Mouse (Mus musculus): ENCODE measurements around the gene Myrip. TPM values are rescaled to one million over a fixed set of nuclear protein-coding genes. Genes with fewer than 3 reads are reported as not detected.

The Myrip gene
- polyA plus RNA-seq, 1 experiment from 2014 or later = 0.34 TPM

DNA sequence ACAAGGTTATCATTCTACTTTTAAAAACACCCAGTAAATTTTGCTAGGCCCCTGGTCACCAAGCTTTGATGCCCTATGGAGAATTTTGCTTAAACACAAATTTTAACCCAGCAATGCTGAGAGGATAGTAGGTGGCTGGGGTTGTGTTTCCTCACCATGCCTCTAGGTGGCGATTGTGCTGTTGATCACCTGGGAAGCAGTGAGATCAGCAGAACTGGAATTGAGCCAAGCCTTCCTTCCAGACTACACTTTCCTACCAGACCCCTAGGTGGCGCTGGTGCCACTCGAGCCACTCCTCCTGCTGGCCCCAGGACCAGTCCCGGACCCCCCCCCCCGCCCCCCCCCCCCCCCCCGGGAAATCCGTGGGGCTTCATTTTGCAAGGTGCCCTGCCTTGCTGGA, 114.2 kb downstream of the Myrip start:
- Histone ChIP-seq H3K9ac (ENCODE audit: low read depth, low read length) (no peak overlapping the region), H3K9me3 (replicated peaks; ENCODE audit: low read length) (no peaks in the 10 kb centered on the region), H3K36me3 (ENCODE audit: insufficient read depth, low read length) (no peaks in the 10 kb centered on the region), H3K4me1 (replicated peaks; ENCODE audit: insufficient read depth, low read length) (no peaks in the 10 kb centered on the region), H3K4me3 (replicated peaks; ENCODE audit: low read depth, low read length) (no peak overlapping the region), H3K27me3 (ENCODE audit: insufficient read depth, low read length) (no peaks in the 10 kb centered on the region), H3K4me2 (ENCODE audit: low read length) (no peak overlapping the region), H3K27ac (no peak overlapping the region)
- WGBS = 0% methylated on average over 3 of the region's 7 CpGs
- peak; percentile 61 for ATAC-seq (replicated peaks; ENCODE audit: low FRiP score, low read depth)
- DNase-seq (ENCODE audit: low spot score) = peak; percentile 91
- peak; percentile 73 for TF ChIP-seq CTCF (IDR thresholded peaks at IDR 0.05; ENCODE audit: low read depth)

DNA sequence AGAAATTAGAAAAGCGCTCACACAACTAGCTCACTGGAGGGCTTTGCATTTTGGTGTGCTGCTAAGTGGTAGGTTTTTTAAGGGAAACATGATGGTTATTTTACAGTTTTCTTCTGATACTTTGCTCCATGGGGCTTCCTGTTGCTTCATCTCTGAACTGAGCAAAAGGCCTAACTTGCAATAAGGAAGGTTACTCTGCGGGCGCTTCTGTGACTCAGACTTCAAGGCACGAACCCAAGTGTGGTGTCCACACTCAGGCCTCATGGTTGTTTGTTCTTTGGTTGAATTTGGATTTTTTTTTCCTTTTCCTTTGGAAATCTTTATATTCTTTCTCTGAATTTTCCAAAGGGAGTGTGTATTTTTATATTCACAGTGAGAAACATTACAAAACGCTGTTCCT, 114.8 kb downstream of the Myrip start:
- no peak overlapping the region for H3K9ac ChIP-seq (ENCODE audit: low read depth, low read length)
- no peaks in the 10 kb centered on the region for H3K4me1 ChIP-seq (replicated peaks; ENCODE audit: insufficient read depth, low read length)
- TF ChIP-seq CTCF (IDR thresholded peaks at IDR 0.05; ENCODE audit: low read depth) = no peak
- no peak overlapping the region for H3K4me2 ChIP-seq (ENCODE audit: low read length)
- H3K27me3 ChIP-seq (ENCODE audit: insufficient read depth, low read length) = no peaks in the 10 kb centered on the region
- WGBS = 87% methylated on average over 5 of the region's 5 CpGs
- H3K36me3 ChIP-seq (ENCODE audit: insufficient read depth, low read length) = no peaks in the 10 kb centered on the region
- H3K4me3 ChIP-seq (replicated peaks; ENCODE audit: low read depth, low read length) = no peak overlapping the region
- DNase-seq (ENCODE audit: low spot score) (no peak), ATAC-seq (replicated peaks; ENCODE audit: low FRiP score, low read depth) (no peak)
- H3K9me3 ChIP-seq (replicated peaks; ENCODE audit: low read length) = no peaks in the 10 kb centered on the region
- H3K27ac ChIP-seq = no peak overlapping the region

DNA sequence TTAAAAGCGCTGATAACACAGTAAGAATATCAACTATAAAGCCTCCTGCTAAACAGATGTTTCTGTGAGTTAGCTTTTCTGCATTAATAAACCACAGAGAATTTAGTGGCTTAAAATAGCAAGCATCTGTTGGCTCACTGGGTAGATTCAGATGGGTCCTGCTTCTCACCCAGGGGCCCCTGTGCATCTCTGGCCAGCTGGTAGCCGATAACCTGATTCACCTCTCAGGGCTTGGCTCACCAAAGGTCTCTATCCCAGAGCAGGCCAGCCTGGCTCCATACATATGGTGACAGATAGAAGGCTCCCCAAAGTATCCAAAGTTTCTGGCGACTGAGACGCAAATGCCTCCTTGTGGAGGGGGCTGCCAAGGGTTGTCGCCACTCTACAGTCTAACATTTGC, 115.4 kb downstream of the Myrip start:
- no peak overlapping the region for H3K4me2 ChIP-seq (ENCODE audit: low read length)
- TF ChIP-seq CTCF (IDR thresholded peaks at IDR 0.05; ENCODE audit: low read depth) = no peak
- no peak overlapping the region for H3K4me3 ChIP-seq (replicated peaks; ENCODE audit: low read depth, low read length)
- H3K4me1 ChIP-seq (replicated peaks; ENCODE audit: insufficient read depth, low read length) = no peaks in the 10 kb centered on the region
- DNase-seq (ENCODE audit: low spot score) = no peak
- H3K9ac ChIP-seq (ENCODE audit: low read depth, low read length) = no peak overlapping the region
- H3K36me3 ChIP-seq (ENCODE audit: insufficient read depth, low read length) = no peaks in the 10 kb centered on the region
- ATAC-seq (replicated peaks; ENCODE audit: low FRiP score, low read depth) = no peak
- no peaks in the 10 kb centered on the region for H3K9me3 ChIP-seq (replicated peaks; ENCODE audit: low read length)
- H3K27me3 ChIP-seq (ENCODE audit: insufficient read depth, low read length) = no peaks in the 10 kb centered on the region
- 77% methylated on average over 5 of the region's 5 CpGs for WGBS
- no peak overlapping the region for H3K27ac ChIP-seq

DNA sequence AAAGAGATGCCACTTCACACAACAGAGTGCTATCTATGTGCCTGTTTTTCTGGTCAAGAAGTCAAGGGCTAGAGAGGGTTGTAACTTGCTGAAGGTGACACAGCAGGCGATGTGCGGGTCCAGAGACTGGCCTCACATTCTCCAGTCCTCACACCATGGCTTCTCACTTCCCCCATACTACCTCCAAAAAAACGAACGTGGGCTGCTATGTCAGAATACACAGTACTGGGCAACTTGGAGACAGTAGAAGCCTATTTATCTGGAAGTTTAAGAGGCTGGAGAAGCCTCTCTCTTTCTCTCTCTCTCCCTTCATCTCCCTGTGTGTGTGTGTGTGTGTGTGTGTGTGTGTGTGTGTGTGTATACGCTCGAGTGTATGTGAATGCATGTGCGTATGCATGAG, 117.3 kb downstream of the Myrip start:
- DNase-seq (ENCODE audit: low spot score) (no peak), ATAC-seq (replicated peaks; ENCODE audit: low FRiP score, low read depth) (no peak)
- H3K27me3 ChIP-seq (ENCODE audit: insufficient read depth, low read length) = no peaks in the 10 kb centered on the region
- no peak overlapping the region for H3K9ac ChIP-seq (ENCODE audit: low read depth, low read length)
- WGBS = 65% methylated on average over 7 of the region's 7 CpGs
- TF ChIP-seq CTCF (IDR thresholded peaks at IDR 0.05; ENCODE audit: low read depth) = no peak
- no peak overlapping the region for H3K4me3 ChIP-seq (replicated peaks; ENCODE audit: low read depth, low read length)
- no peaks in the 10 kb centered on the region for H3K9me3 ChIP-seq (replicated peaks; ENCODE audit: low read length)
- no peaks in the 10 kb centered on the region for H3K4me1 ChIP-seq (replicated peaks; ENCODE audit: insufficient read depth, low read length)
- no peak overlapping the region for H3K4me2 ChIP-seq (ENCODE audit: low read length)
- no peaks in the 10 kb centered on the region for H3K36me3 ChIP-seq (ENCODE audit: insufficient read depth, low read length)
- no peak overlapping the region for H3K27ac ChIP-seq

DNA sequence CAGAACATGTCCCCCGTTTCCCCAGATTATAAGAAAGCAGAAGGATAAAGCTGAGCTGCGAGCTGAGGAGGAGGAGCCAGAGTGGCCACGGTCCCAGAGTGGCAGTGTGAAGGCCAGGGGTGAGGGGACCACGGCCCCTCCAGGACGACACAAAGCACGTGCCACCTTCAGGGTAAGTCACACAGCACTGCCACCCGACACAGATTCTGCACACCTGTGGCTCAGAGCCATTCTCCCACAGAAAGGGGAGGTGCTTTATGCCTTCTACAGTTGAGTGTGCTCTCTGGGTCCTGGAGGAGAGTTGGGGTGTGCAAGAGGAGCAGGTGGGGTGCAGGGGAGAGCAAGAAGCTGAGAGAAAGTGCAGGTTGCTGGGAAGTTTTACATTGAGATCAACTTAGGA, 123.3 kb downstream of the Myrip start:
- Histone ChIP-seq H3K4me3 (replicated peaks; ENCODE audit: low read depth, low read length) (no peak overlapping the region), H3K9me3 (replicated peaks; ENCODE audit: low read length) (no peaks in the 10 kb centered on the region), H3K9ac (ENCODE audit: low read depth, low read length) (no peak overlapping the region), H3K27me3 (ENCODE audit: insufficient read depth, low read length) (no peaks in the 10 kb centered on the region), H3K27ac (no peak overlapping the region), H3K36me3 (ENCODE audit: insufficient read depth, low read length) (no peaks in the 10 kb centered on the region), H3K4me2 (ENCODE audit: low read length) (no peak overlapping the region), H3K4me1 (replicated peaks; ENCODE audit: insufficient read depth, low read length) (no peaks in the 10 kb centered on the region)
- 62% methylated on average over 7 of the region's 7 CpGs for WGBS
- ATAC-seq (replicated peaks; ENCODE audit: low FRiP score, low read depth) (no peak), DNase-seq (ENCODE audit: low spot score) (no peak)
- no peak for TF ChIP-seq CTCF (IDR thresholded peaks at IDR 0.05; ENCODE audit: low read depth)

DNA sequence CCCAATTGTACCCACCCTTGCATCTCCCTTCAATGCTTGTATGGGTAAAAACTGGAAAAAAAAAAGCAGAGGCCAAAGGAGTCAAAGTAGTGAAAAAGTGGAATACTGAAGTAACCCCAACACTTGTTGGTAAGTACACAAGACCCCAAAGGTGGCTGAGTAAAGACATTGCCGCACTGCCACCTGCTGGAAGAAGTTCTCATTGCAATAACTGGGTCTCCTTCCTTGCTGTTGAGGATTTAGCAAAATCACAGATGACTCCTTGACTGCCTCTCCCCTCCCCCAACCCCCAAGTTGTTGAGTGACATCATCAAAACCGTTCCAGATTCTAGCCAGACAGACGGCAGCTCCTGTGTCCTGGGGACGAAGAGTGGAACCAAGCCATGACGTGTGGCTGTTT, 124.5 kb downstream of the Myrip start:
- no peak overlapping the region for H3K9ac ChIP-seq (ENCODE audit: low read depth, low read length)
- WGBS = 41% methylated on average over 5 of the region's 5 CpGs
- no peaks in the 10 kb centered on the region for H3K27me3 ChIP-seq (ENCODE audit: insufficient read depth, low read length)
- H3K27ac ChIP-seq = no peak overlapping the region
- DNase-seq (ENCODE audit: low spot score) (peak; percentile 63), ATAC-seq (replicated peaks; ENCODE audit: low FRiP score, low read depth) (no peak)
- no peak overlapping the region for H3K4me3 ChIP-seq (replicated peaks; ENCODE audit: low read depth, low read length)
- H3K4me1 ChIP-seq (replicated peaks; ENCODE audit: insufficient read depth, low read length) = no peaks in the 10 kb centered on the region
- peak; percentile 86 for TF ChIP-seq CTCF (IDR thresholded peaks at IDR 0.05; ENCODE audit: low read depth)
- H3K9me3 ChIP-seq (replicated peaks; ENCODE audit: low read length) = no peaks in the 10 kb centered on the region
- no peaks in the 10 kb centered on the region for H3K36me3 ChIP-seq (ENCODE audit: insufficient read depth, low read length)
- no peak overlapping the region for H3K4me2 ChIP-seq (ENCODE audit: low read length)

DNA sequence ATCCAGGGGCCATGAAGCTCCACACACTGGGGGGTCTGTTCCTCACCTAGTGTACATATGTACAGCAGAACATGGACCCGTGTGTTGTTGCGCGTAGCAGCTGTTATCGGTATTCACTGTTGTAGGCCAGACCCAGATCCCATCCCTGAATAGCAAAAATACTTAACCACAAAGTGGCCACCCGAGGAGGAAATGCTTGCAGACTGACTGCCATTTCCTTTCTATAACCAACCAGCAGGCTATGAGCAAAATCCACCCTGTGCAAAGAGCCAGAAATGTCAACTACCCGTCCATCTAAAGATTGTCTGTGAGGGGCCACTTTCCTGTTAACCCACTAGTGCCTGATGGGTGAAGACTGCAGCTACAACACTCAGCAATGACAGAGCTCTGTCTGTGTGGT, 126.9 kb downstream of the Myrip start:
- DNase-seq (ENCODE audit: low spot score) = no peak
- 54% methylated on average over 6 of the region's 6 CpGs for WGBS
- Histone ChIP-seq H3K9me3 (replicated peaks; ENCODE audit: low read length) (no peaks in the 10 kb centered on the region), H3K9ac (ENCODE audit: low read depth, low read length) (no peak overlapping the region), H3K27ac (no peak overlapping the region), H3K4me1 (replicated peaks; ENCODE audit: insufficient read depth, low read length) (no peaks in the 10 kb centered on the region), H3K27me3 (ENCODE audit: insufficient read depth, low read length) (no peaks in the 10 kb centered on the region), H3K4me2 (ENCODE audit: low read length) (no peak overlapping the region), H3K36me3 (ENCODE audit: insufficient read depth, low read length) (no peaks in the 10 kb centered on the region), H3K4me3 (replicated peaks; ENCODE audit: low read depth, low read length) (no peak overlapping the region)
- TF ChIP-seq CTCF (IDR thresholded peaks at IDR 0.05; ENCODE audit: low read depth) = no peak
- ATAC-seq (replicated peaks; ENCODE audit: low FRiP score, low read depth) = no peak
